Mouse (Mus musculus) retina, adult 2 months (tissue): Measurements from ENCODE around the gene Chchd2.

ENCODE experiments used
- DNase-seq: peaks from one replicate; pipeline ENCODE4 v3.0.0-alpha.2; 2012; ENCODE audit warnings: low read depth, low spot score

Gene Chchd2

GRCm38 (mm10) chr5:129878946-129879345 lies 8.3 kb downstream of the Chchd2 start:
- DNase-seq = no peak

GRCm38 (mm10) chr5:129877731-129878455 lies 9.4 kb downstream of the Chchd2 start:
- DNase-seq = no peak

GRCm38 (mm10) chr5:129875098-129875497 lies 12.2 kb downstream of the Chchd2 start:
- DNase-seq = no peak

DNA sequence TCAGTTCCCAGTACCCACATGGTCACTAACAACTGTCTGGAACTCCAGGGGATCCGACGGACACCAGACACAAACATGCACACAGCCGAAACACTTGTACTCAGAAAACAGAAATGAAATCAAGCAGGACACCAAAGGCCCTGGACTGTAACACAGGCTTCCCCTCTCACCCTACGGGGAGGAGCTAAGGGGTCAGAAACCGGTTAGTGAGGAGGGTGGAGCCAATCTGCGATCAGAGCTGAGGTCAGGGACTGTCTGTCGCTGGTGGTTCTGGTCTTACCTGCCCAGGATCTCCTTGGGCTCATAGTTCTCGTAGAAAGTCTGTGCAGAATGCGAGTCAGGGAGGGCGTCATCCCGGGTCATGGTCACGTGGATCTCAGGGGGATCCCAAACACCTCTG lies 13.3 kb downstream of the Chchd2 start:
- DNase-seq = no peak

DNA sequence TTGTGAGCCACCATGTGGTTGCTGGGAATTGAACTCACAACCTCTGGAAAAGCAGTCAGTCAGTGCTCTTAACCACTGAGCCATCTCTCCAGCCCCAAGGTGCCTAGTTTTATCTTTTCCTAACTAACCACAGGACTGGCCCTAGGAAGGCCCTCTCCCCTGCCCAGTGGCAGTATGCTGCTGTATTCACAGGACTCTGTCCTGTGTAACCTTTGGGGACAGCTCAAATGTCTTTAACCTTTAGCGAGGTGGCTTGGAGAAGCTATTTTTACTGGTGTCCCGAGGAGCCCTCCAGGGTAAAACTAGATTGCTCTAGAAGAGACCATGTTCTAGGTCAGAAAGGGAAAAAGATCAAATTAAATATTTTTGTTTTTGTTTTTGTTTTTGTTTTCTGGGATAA lies 16.0 kb downstream of the Chchd2 start:
- no peak for DNase-seq

- DNase-seq = no peak
Observed at GRCm38 (mm10) chr5:129869238-129869995, 17.9 kb downstream of the Chchd2 start.

DNA sequence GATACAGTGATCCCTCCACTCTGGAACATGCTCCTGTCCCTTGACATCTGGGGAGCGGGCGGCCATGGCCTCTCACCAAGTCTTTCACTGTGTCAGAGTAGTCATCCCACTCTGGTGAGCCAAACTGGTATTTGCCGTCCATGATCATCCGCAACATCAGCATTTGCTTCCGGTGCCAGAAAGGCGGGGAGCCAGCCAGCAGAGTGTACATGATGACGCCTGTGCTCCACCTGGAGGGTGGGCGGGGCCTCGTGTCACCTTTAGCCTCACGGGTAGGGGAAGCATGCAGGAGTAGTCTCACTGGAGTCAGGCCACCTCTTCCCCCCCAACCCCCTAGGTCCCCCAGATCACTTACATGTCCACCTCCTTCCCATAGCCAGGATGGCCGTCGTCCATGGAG lies 21.4 kb downstream of the Chchd2 start:
- no peak for DNase-seq

- no peak for DNase-seq
Observed at GRCm38 (mm10) chr5:129864467-129864866, 22.8 kb downstream of the Chchd2 start.

- no peak for DNase-seq
Observed at GRCm38 (mm10) chr5:129862325-129862724, 24.9 kb downstream of the Chchd2 start.

- DNase-seq = no peak
Observed at GRCm38 (mm10) chr5:129856414-129856813, 30.9 kb downstream of the Chchd2 start.

- no peak for DNase-seq
Observed at GRCm38 (mm10) chr5:129855163-129855562, 32.1 kb downstream of the Chchd2 start.

- no peak for DNase-seq
Observed at GRCm38 (mm10) chr5:129847558-129847820, 39.8 kb downstream of the Chchd2 start.

DNA sequence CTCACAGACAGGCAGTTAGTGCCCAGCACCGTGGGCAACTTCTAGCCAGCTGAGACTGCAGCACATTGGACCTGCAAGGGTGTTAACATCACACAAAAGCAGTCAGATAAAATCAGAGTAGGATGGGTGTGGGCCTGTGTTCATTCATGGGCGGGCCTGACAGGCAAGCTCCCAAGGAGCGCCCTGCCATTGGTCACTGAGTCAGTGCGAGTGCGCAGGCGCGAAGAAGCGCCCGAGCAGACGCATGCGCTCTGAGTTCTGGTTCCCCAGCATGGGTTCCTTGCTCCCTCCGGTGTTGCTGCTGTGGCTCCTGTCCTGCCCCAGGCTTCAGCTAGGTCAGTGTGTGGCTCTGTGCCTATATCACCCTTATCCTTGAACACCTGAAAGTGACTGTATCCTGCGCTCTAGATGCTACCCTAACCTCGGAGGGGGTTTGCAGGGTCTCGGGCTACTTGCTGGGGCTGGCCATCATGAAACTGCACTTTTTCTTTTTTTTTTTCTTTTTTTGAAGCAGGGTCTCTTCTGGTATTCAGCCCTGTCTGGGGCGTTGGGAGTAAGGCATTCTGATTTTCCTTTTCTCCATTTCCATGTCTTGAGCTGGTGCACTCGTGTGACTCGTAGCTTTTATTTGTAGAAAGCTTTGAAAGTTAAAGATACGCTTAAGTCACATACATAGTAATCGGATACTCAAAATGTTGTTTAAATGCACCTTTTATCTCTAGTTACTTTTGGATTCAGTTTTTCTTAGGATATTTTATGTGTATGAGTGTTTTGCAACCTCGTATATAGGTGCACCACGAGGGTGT lies 40.3 kb downstream of the Chchd2 start, which contains the start of gene Sumf2:
Gene Sumf2, plus strand, starts transcription at position 235 of the 806 bp plus-strand sequence.
- DNase-seq = peak; percentile 84

GRCm38 (mm10) chr5:129844848-129845247 lies 42.4 kb downstream of the Chchd2 start:
- no peak for DNase-seq
